Mouse (Mus musculus) embryonic facial prominence, embryonic 12.5 days (tissue): ENCODE data around the gene Tex14. TPM values are rescaled to one million over a fixed set of nuclear protein-coding genes. Genes with fewer than 3 reads are reported as not detected.
"Not testable (repeated sequence)": the region's sequence is repeated elsewhere in the genome, so short reads cannot be mapped to it uniquely, and the experiment has no call there.

Source experiments
- ATAC-seq: fragments of 200-750 bp; cut with Nextera tagmentation; 2 replicates; pipeline ENCODE4 v1.8.0; 2017; ENCODE audit not compliant: insufficient number of reproducible peaks, insufficient read depth, low FRiP score, low TSS enrichment
- H3K27ac ChIP-seq: fragments of 300-500 bp; sonication (generic); 2 replicates; pipeline ENCODE4 v1.5.1; 2016; ENCODE audit warnings: mild to moderate bottlenecking
- H3K27me3 ChIP-seq: fragments of 300-500 bp; sonication (generic); 2 replicates; pipeline ENCODE4 v1.6.1; 2016; ENCODE audit warnings: mild to moderate bottlenecking, moderate library complexity
- H3K36me3 ChIP-seq: fragments of 300-500 bp; sonication (generic); 2 replicates; pipeline ENCODE4 v1.6.1; 2016; ENCODE audit warnings: mild to moderate bottlenecking
- H3K4me1 ChIP-seq: fragments of 300-500 bp; sonication (generic); 2 replicates; pipeline ENCODE4 v1.6.1; 2016
- H3K4me2 ChIP-seq: fragments of 300-500 bp; sonication (generic); replicated peaks from 2 replicates; pipeline ENCODE4 v1.6.1; 2016; ENCODE audit warnings: mild to moderate bottlenecking, moderate library complexity
- H3K4me3 ChIP-seq: fragments of 300-500 bp; sonication (generic); 2 replicates; pipeline ENCODE4 v1.5.1; 2016; ENCODE audit warnings: mild to moderate bottlenecking
- H3K9ac ChIP-seq: fragments of 300-500 bp; sonication (generic); 2 replicates; pipeline ENCODE4 v1.6.1; 2016; ENCODE audit warnings: mild to moderate bottlenecking, moderate library complexity
- H3K9me3 ChIP-seq: fragments of 300-500 bp; sonication (generic); 2 replicates; pipeline ENCODE4 v1.6.1; 2016; ENCODE audit warnings: mild to moderate bottlenecking, moderate library complexity
- WGBS: fragments of 180-500 bp; shearing (Covaris S2); methylation state at CpG from one replicate; pipeline ENCODE4 v1.1.7; 2016; 5-methylcytosine and 5-hydroxymethylcytosine counted together
- polyA plus RNA-seq: library from polyadenylated mRNA; unstranded; fragments of >200 nt; fragmentation: Nextera tagmentation; extraction: Ambion mirVana; gene quantifications from 2 replicates; pipeline ENCODE4 v1.2.1, GENCODE M21; 2016

Gene Tex14
- polyA plus RNA-seq, 1 experiment from 2014 or later = 0.64 TPM

GRCm38 (mm10) chr11:87443373-87443883 lies 38.6 kb downstream of the Tex14 start:
- ATAC-seq = peak; percentile 91
- Histone ChIP-seq H3K9me3 (no peaks in the 10 kb centered on the region), H3K9ac (no peak overlapping the region), H3K4me2 (no peak overlapping the region), H3K36me3 (no peaks in the 10 kb centered on the region), H3K4me3 (no peak overlapping the region), H3K4me1 (no peaks in the 10 kb centered on the region), H3K27me3 (no peaks in the 10 kb centered on the region), H3K27ac (peak overlapping the region; percentile 75; the same call in 1 of the 2 replicates)
- 2% methylated on average over 4 of the region's 5 CpGs for WGBS

GRCm38 (mm10) chr11:87444056-87444455 lies 39.2 kb downstream of the Tex14 start:
- H3K27me3 ChIP-seq, H3K9me3 ChIP-seq, H3K27ac ChIP-seq, H3K36me3 ChIP-seq, ATAC-seq, H3K4me2 ChIP-seq, H3K9ac ChIP-seq, H3K4me1 ChIP-seq, H3K4me3 ChIP-seq: not testable (repeated sequence)
- 77% methylated on average over 10 of the region's 10 CpGs for WGBS

GRCm38 (mm10) chr11:87444735-87445428 lies 40.0 kb downstream of the Tex14 start:
- Histone ChIP-seq H3K27ac (no peak overlapping the region), H3K9ac (no peak overlapping the region), H3K36me3 (no peaks in the 10 kb centered on the region), H3K4me2 (peak overlapping the region; percentile 11; the same call in 1 of the 2 replicates), H3K27me3 (no peaks in the 10 kb centered on the region), H3K9me3 (no peaks in the 10 kb centered on the region), H3K4me3 (no peak overlapping the region), H3K4me1 (no peaks in the 10 kb centered on the region)
- no peak for ATAC-seq
- WGBS = 9% methylated on average over 16 of the region's 16 CpGs

- not testable (repeated sequence) for H3K27ac ChIP-seq, H3K4me1 ChIP-seq, H3K36me3 ChIP-seq, H3K27me3 ChIP-seq, H3K4me2 ChIP-seq, H3K4me3 ChIP-seq, H3K9ac ChIP-seq, H3K9me3 ChIP-seq, ATAC-seq
- 50% methylated on average over 4 of the region's 4 CpGs for WGBS
Observed at GRCm38 (mm10) chr11:87445593-87445992, 40.7 kb downstream of the Tex14 start.

GRCm38 (mm10) chr11:87446159-87446558 lies 41.3 kb downstream of the Tex14 start:
- ATAC-seq = no peak
- 79% methylated on average over 3 of the region's 3 CpGs for WGBS
- H3K4me2 ChIP-seq = no peak overlapping the region

GRCm38 (mm10) chr11:87447429-87447828 lies 42.6 kb downstream of the Tex14 start:
- Histone ChIP-seq H3K4me3 (no peak overlapping the region), H3K36me3 (no peaks in the 10 kb centered on the region), H3K9ac (no peak overlapping the region), H3K4me1 (no peaks in the 10 kb centered on the region), H3K4me2 (no peak overlapping the region), H3K27me3 (no peaks in the 10 kb centered on the region), H3K9me3 (no peaks in the 10 kb centered on the region), H3K27ac (no peak overlapping the region)
- no peak for ATAC-seq

More at GRCm38 (mm10) chr11:87446159-87446558, 41.3 kb downstream of the Tex14 start:
- Histone ChIP-seq H3K4me3 (no peak overlapping the region), H3K9ac (no peak overlapping the region), H3K36me3 (no peaks in the 10 kb centered on the region), H3K4me1 (no peaks in the 10 kb centered on the region), H3K27me3 (no peaks in the 10 kb centered on the region), H3K9me3 (no peaks in the 10 kb centered on the region), H3K27ac (no peak overlapping the region)

GRCm38 (mm10) chr11:87448081-87448475 lies 43.2 kb downstream of the Tex14 start:
- H3K27me3 ChIP-seq, H3K9me3 ChIP-seq, H3K4me1 ChIP-seq, H3K36me3 ChIP-seq: not testable (repeated sequence)
- Histone ChIP-seq H3K4me3 (peak overlapping the region; percentile 36), H3K9ac (0 out of 2 replicates have a peak overlapping the region, but pooled peaks have one; percentile 24), H3K4me2 (peak overlapping the region; percentile 58), H3K27ac (0 out of 2 replicates have a peak overlapping the region, but pooled peaks have one; percentile 50)
- peak; percentile 91 for ATAC-seq
- under 1% methylated on average over 32 of the region's 34 CpGs for WGBS

GRCm38 (mm10) chr11:87448476-87449199 lies 43.8 kb downstream of the Tex14 start:
- H3K27ac ChIP-seq = peak overlapping the region; percentile 72
- H3K9me3 ChIP-seq, H3K4me3 ChIP-seq, H3K36me3 ChIP-seq, H3K27me3 ChIP-seq, H3K9ac ChIP-seq, H3K4me2 ChIP-seq, H3K4me1 ChIP-seq: not testable (repeated sequence)
- peak; percentile 96 for ATAC-seq
- WGBS = under 1% methylated on average over 6 of the region's 32 CpGs

GRCm38 (mm10) chr11:87449200-87449547 lies 44.3 kb downstream of the Tex14 start:
- Histone ChIP-seq H3K4me2 (no peak overlapping the region), H3K9me3 (no peaks in the 10 kb centered on the region), H3K9ac (no peak overlapping the region), H3K4me3 (no peak overlapping the region), H3K4me1 (peaks cover 7% of the 10 kb centered on the region; the same call in 1 of the 2 replicates), H3K27ac (peak overlapping the region; percentile 72), H3K36me3 (no peaks in the 10 kb centered on the region), H3K27me3 (no peaks in the 10 kb centered on the region)
- WGBS = 13% methylated on average over 3 of the region's 3 CpGs
- ATAC-seq = no peak

GRCm38 (mm10) chr11:87449847-87450246 lies 45.0 kb downstream of the Tex14 start:
- H3K27me3 ChIP-seq, H3K4me2 ChIP-seq, H3K9me3 ChIP-seq, H3K4me3 ChIP-seq, H3K4me1 ChIP-seq, ATAC-seq, H3K9ac ChIP-seq, H3K27ac ChIP-seq, H3K36me3 ChIP-seq: not testable (repeated sequence)
- 61% methylated on average over 5 of the region's 5 CpGs for WGBS

- not testable (repeated sequence) for H3K9me3 ChIP-seq, H3K36me3 ChIP-seq, H3K9ac ChIP-seq, H3K4me1 ChIP-seq, ATAC-seq, H3K27me3 ChIP-seq, H3K27ac ChIP-seq, H3K4me3 ChIP-seq
- WGBS = 71% methylated on average over 8 of the region's 8 CpGs
- peak overlapping the region; percentile 14 for H3K4me2 ChIP-seq
Observed at GRCm38 (mm10) chr11:87452779-87453178, 47.9 kb downstream of the Tex14 start.
